Mouse (Mus musculus) limb, embryonic 11.5 days (tissue): ENCODE results near the gene Ubxn11. TPM values are rescaled to one million over a fixed set of nuclear protein-coding genes. Genes with fewer than 3 reads are reported as not detected.

ENCODE experiments used
- ATAC-seq: fragments of 200-750 bp; cut with Nextera tagmentation; 2 replicates; pipeline ENCODE4 v1.8.0; 2017; ENCODE audit warnings: low read depth; ENCODE audit not compliant: insufficient number of reproducible peaks, low FRiP score, low TSS enrichment
- DNase-seq: peaks from one replicate; pipeline ENCODE4 v3.0.0-alpha.2; 2015; ENCODE audit warnings: low spot score
- H3K27ac ChIP-seq: fragments of 300-500 bp; sonication (generic); replicated peaks from 2 replicates; pipeline ENCODE4 v1.5.1; 2014; ENCODE audit warnings: low read depth, mild to moderate bottlenecking, low read length
- H3K27me3 ChIP-seq: fragments of 300-500 bp; sonication (generic); 2 replicates; pipeline ENCODE4 v1.6.1; 2014; ENCODE audit warnings: mild to moderate bottlenecking, low read length, mixed read lengths; ENCODE audit not compliant: control insufficient read depth, insufficient read depth
- H3K36me3 ChIP-seq: fragments of 300-500 bp; sonication (generic); 2 replicates; pipeline ENCODE4 v1.6.1; 2014; ENCODE audit warnings: mild to moderate bottlenecking, low read length, moderate library complexity, mixed read lengths; ENCODE audit not compliant: control insufficient read depth, insufficient read depth
- H3K4me1 ChIP-seq: fragments of 300-500 bp; sonication (generic); 2 replicates; pipeline ENCODE4 v1.6.1; 2014; ENCODE audit warnings: low read length, mixed read lengths; ENCODE audit not compliant: control insufficient read depth, insufficient read depth
- H3K4me2 ChIP-seq: fragments of 300-500 bp; sonication (generic); 2 replicates; pipeline ENCODE4 v1.6.1; 2014; ENCODE audit warnings: low read depth, mild to moderate bottlenecking, moderate library complexity; ENCODE audit not compliant: severe bottlenecking
- H3K4me3 ChIP-seq: fragments of 300-500 bp; sonication (generic); 2 replicates; pipeline ENCODE4 v1.5.1; 2014; ENCODE audit warnings: low read depth, low read length
- H3K9ac ChIP-seq: fragments of 300-500 bp; sonication (generic); 2 replicates; pipeline ENCODE4 v1.6.1; 2014; ENCODE audit warnings: mild to moderate bottlenecking, low read length
- H3K9me3 ChIP-seq: fragments of 300-500 bp; sonication (generic); 2 replicates; pipeline ENCODE4 v1.6.1; 2016; ENCODE audit warnings: low read length; ENCODE audit not compliant: control insufficient read depth
- WGBS: fragments of 180-500 bp; shearing (Covaris S2); extraction: QIAGEN DNeasy Blood & Tissue Kit; methylation state at CpG from one replicate; pipeline ENCODE4 v1.1.7; 2014; 5-methylcytosine and 5-hydroxymethylcytosine counted together
- polyA plus RNA-seq: library from polyadenylated mRNA; unstranded; fragments of >200 nt; fragmentation: Nextera tagmentation; extraction: Ambion mirVana; gene quantifications from 2 replicates; pipeline ENCODE4 v1.2.1, GENCODE M21; 2014

Gene Ubxn11
- polyA plus RNA-seq, 1 experiment from 2014 or later, result 6.0 TPM

DNA sequence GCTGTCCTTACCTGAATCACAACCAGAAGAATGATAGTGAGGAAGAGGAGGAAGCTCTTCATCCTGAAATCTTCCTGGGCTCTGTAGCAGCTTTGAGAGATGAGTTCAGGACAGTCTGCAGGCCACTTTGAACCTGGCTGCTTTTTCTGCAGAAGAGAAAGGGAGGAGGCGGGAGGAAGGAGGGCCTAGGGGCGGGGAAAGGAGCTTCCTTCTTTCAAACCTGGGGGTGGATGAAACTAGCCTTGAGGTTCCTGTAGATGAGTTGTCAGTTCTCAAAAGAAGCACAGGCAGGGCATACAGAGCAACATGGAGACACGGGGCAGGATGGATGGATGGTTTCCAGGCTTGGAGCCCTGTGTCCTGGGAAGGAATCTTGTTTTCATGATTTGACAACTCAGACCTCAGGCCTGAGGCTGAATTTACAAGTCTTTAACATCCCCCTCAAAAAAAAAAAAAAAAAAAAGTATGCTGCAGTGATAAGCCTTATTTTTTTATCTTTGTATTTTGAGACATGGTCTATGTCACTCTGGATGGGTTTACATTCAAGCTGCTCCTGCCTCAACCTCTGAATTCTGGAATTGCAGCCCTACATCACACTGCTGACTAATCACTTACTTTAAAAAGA is 7.3 kb upstream of the Ubxn11 start, which contains the start of gene Cd52:
Gene Cd52, minus strand, starts transcription at position 160 of the 625 bp plus-strand sequence.
- Histone ChIP-seq H3K9me3 (no peaks in the 10 kb centered on the region), H3K4me3 (no peak within 1 kb of the TSS), H3K4me2 (no peak within 1 kb of the TSS), H3K27me3 (no peaks in the 10 kb centered on the region), H3K9ac (no peak within 1 kb of the TSS), H3K36me3 (no peaks in the 10 kb centered on the region), H3K27ac (no peak within 1 kb of the TSS), H3K4me1 (no peaks in the 10 kb centered on the region)
- 59% methylated on average over 3 of the region's 3 CpGs for WGBS
- ATAC-seq, result no peak
- DNase-seq, result no peak

DNA sequence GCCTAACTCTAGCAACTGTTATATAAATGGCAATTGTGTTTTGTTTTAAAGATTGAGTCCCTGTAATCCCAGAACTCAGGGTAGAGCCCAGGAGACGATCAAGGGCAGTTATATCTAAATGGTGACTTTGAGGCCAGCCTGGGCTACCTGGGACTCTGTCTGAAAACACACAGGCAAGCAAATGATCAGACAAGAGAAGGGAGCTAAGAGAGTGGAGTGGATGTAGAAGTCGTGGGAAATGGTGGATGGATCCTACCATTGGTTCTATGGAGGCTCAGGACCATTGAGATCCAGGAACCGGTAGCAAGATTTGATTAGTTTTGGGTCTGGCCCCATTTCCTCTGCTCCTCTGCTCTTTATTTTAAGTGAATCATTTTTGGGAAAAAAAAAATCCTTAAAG is 6.2 kb upstream of the Ubxn11 start:
- Histone ChIP-seq H3K36me3 (no peaks in the 10 kb centered on the region), H3K4me3 (no peak overlapping the region), H3K9me3 (no peaks in the 10 kb centered on the region), H3K27ac (no peak overlapping the region), H3K9ac (no peak overlapping the region), H3K4me2 (no peak overlapping the region), H3K27me3 (no peaks in the 10 kb centered on the region), H3K4me1 (no peaks in the 10 kb centered on the region)
- DNase-seq (no peak), ATAC-seq (no peak)
- 86% methylated on average over 3 of the region's 3 CpGs for WGBS

DNA sequence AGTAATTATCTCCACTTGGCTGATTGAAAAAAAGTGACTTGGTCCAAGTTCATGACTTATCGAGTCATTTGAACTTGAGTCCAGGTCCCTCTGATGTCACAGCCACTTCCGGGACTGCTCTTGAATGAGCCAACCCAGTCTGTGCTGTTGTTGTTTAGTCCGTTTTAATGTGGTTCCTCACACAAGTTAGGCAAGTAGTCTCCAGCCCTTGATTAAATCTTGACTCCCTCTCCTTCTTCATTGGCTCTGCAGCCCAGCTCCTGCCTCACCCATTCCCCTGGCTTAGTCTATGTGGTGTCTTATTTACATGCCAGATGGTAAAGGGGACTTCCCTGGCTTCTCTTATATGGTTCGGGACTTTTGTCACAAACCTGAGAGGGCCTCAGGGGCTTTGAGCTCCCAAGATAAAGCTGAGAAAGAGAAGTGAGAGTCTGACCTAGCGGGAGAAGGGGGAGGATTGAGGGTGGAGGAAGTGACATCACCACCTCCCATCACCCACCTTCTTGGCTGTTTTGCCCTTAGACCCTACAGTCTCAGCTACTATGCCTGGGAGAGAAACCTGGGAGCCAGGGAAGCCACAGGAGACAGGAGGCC is 5.3 kb upstream of the Ubxn11 start:
- no peaks in the 10 kb centered on the region for H3K4me1 ChIP-seq
- H3K9me3 ChIP-seq, result no peaks in the 10 kb centered on the region
- 81% methylated on average over 5 of the region's 5 CpGs for WGBS
- ATAC-seq (no peak), DNase-seq (no peak)
- no peak overlapping the region for H3K4me2 ChIP-seq
- H3K27ac ChIP-seq, result no peak overlapping the region
- H3K9ac ChIP-seq, result no peak overlapping the region
- no peak overlapping the region for H3K4me3 ChIP-seq
- H3K27me3 ChIP-seq, result no peaks in the 10 kb centered on the region
- H3K36me3 ChIP-seq, result no peaks in the 10 kb centered on the region

DNA sequence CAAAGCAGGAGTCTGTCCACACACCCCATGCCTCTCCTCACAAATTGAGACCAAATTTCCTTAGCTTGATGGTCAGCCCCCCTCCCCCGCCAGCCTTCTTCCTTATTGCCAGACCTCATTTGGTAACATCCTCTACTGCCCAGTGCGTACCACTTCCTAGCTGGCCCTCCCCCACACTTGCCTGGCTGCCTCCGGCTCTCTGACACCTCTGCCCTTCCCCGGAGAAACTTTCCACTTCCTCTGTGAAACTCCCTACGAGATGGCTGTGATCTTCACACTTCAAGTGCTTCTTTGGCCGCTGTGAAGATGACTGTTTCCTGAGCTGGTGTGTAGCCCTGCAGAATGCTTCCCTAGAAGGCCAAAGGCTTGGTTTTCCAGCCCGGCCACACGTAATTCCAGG is 3.7 kb upstream of the Ubxn11 start:
- H3K4me2 ChIP-seq, result no peak overlapping the region
- 40% methylated on average over 8 of the region's 8 CpGs for WGBS

DNA sequence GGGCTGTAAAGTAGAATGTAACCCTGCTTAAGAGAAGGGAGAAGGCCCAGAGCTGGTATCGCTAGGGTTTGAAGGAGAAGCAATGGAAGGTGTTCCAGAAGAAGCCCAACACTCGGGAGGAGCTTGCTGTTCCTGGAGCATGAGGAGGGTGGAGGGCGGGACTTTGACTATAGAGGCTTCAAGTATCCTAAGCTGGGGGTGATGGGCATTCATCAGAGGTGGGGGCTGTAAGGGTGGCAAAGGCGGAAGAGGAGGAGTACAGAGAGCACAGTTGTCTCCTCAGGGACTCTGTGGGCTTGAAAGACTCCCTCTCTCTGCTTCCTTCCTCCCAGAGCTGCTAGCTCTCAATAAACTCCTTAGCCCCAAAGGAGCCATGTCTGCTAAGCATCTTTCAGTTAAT is 2.1 kb upstream of the Ubxn11 start:
- 81% methylated on average over 4 of the region's 4 CpGs for WGBS
- DNase-seq (no peak), ATAC-seq (no peak)
- no peak overlapping the region for H3K27ac ChIP-seq
- H3K4me1 ChIP-seq, result no peaks in the 10 kb centered on the region
- H3K27me3 ChIP-seq, result no peaks in the 10 kb centered on the region
- no peaks in the 10 kb centered on the region for H3K36me3 ChIP-seq
- H3K4me2 ChIP-seq, result no peak overlapping the region
- no peaks in the 10 kb centered on the region for H3K9me3 ChIP-seq
- H3K9ac ChIP-seq, result no peak overlapping the region
- no peak overlapping the region for H3K4me3 ChIP-seq

More for the DNA sequence above, 3.7 kb upstream of the Ubxn11 start:
- ATAC-seq (no peak), DNase-seq (no peak)
- Histone ChIP-seq H3K36me3 (no peaks in the 10 kb centered on the region), H3K27ac (no peak overlapping the region), H3K4me1 (no peaks in the 10 kb centered on the region), H3K9ac (no peak overlapping the region), H3K27me3 (no peaks in the 10 kb centered on the region), H3K9me3 (no peaks in the 10 kb centered on the region), H3K4me3 (no peak overlapping the region)

DNA sequence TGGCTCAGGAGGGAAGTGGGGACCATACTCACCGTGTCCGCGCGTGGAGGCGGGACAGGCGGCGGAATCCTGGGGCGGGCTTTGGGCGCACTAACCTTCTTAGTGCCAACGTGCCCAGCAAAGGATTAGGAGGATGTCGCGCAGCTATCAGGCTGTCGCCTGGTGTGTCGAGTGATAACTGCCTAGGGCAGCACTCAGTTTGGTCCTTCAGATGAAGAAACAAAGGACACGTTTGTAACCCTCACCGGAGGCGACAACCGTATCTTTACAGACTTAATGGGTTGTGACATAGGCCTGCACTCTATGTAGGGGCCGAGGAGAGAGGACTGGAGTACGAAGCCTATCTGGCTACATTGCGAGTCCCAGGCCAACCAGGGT is 361 bp downstream of the Ubxn11 start:
- Histone ChIP-seq H3K9me3 (no peaks in the 10 kb centered on the region), H3K36me3 (no peaks in the 10 kb centered on the region), H3K4me1 (no peaks in the 10 kb centered on the region), H3K27me3 (no peaks in the 10 kb centered on the region), H3K4me3 (peak overlapping the region; percentile 55), H3K4me2 (peak overlapping the region; percentile 50), H3K9ac (peak overlapping the region; percentile 61), H3K27ac (no peak overlapping the region)
- ATAC-seq, result peak; percentile 23; the same call in 1 of the 2 replicates
- DNase-seq, result no peak
- 6% methylated on average over 21 of the region's 21 CpGs for WGBS

DNA sequence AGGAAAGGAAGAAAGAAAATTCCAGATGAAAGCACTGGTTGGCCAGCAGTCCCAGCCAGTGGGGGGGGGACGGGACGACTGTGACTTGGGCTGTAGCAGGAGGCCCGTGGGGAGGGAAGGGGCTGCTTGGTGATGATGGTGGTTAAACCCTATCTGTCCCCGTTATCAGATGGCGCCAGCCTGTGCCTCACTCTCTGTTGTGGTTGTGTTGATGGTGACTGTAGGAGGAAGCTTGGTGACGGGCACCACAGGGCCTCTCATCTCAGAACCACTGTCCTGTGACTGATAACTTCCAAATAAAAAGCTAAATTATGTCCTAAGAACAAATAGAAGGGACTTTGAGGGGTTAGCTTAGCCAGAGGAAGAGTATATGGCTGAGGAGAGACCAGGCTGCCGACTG is 3.7 kb downstream of the Ubxn11 start:
- 82% methylated on average over 7 of the region's 7 CpGs for WGBS
- Histone ChIP-seq H3K4me1 (no peaks in the 10 kb centered on the region), H3K4me3 (no peak overlapping the region), H3K9me3 (no peaks in the 10 kb centered on the region), H3K9ac (no peak overlapping the region), H3K4me2 (no peak overlapping the region), H3K27ac (no peak overlapping the region), H3K36me3 (no peaks in the 10 kb centered on the region), H3K27me3 (no peaks in the 10 kb centered on the region)
- DNase-seq (no peak), ATAC-seq (no peak)

DNA sequence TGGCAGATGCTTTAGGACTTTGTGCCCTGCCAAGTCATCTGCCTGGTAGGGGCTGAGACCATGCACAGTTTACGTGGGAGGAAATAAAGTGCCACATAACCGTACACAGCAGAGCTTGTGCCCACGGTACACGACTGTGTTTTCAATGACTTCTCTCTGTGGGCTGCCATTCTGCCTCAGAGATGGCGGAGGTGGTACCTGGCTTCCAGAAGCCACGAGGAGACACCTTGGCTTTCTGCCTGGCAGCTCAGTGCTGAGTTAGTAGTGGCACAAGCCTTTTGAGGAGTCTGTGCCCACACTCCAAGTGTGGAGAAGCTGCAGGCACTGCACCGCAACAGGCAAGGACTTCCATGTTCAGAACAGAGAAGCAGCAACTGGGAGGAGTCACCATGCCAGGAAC is 5.4 kb downstream of the Ubxn11 start:
- WGBS, result 86% methylated on average over 7 of the region's 7 CpGs

DNA sequence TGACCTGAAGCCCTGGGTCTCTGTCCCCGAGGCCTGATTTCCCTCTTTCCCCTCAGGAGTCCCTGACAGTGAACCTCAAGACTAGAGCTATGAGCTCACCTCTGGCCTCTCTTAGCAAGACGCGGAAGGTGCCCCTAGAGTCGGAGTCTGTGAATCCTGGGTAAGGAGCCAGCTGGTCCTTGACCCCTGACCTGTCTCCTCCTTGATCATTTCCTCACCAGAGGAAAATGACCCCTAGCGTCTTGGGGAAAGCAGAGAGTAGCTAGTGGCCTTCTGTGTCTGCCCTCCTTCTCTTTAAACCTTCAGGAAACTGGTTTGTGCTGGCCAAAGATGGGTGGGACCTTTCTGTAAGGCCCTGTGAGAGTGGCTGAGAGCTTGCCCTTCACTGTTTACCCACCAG is 5.8 kb downstream of the Ubxn11 start:
- Histone ChIP-seq H3K27me3 (no peaks in the 10 kb centered on the region), H3K4me3 (no peak overlapping the region), H3K27ac (no peak overlapping the region), H3K36me3 (no peaks in the 10 kb centered on the region), H3K4me2 (no peak overlapping the region), H3K4me1 (peaks cover under 1% of the 10 kb centered on the region; the same call in 1 of the 2 replicates), H3K9ac (no peak overlapping the region), H3K9me3 (no peaks in the 10 kb centered on the region)
- ATAC-seq (no peak), DNase-seq (no peak)
- WGBS, result 16% methylated on average over 5 of the region's 5 CpGs

More for the DNA sequence above, 5.4 kb downstream of the Ubxn11 start:
- DNase-seq (no peak), ATAC-seq (no peak)
- Histone ChIP-seq H3K4me2 (no peak overlapping the region), H3K36me3 (no peaks in the 10 kb centered on the region), H3K4me3 (no peak overlapping the region), H3K27me3 (no peaks in the 10 kb centered on the region), H3K4me1 (no peaks in the 10 kb centered on the region), H3K9me3 (no peaks in the 10 kb centered on the region), H3K27ac (no peak overlapping the region), H3K9ac (no peak overlapping the region)
